Mouse (Mus musculus) kidney, adult 2 months (tissue): ENCODE results near the gene C1qtnf7. TPM values are rescaled to one million over a fixed set of nuclear protein-coding genes. Genes with fewer than 3 reads are reported as not detected.

Experiments
- DNase-seq: peaks from one replicate; pipeline ENCODE4 v3.0.0; 2021
- H3K27ac ChIP-seq: fragments of 200-500 bp; 2 replicates; pipeline ENCODE4 v1.5.1; 2012; ENCODE audit warnings: low read depth, low read length, control low read depth, inconsistent platforms; ENCODE audit not compliant: insufficient read depth
- H3K27me3 ChIP-seq: fragments of 200-500 bp; replicated peaks from 2 replicates; pipeline ENCODE4 v1.6.1; 2012; ENCODE audit warnings: mild to moderate bottlenecking, moderate library complexity, low read length, inconsistent platforms; ENCODE audit not compliant: control insufficient read depth, insufficient read depth
- H3K36me3 ChIP-seq: fragments of 200-500 bp; 2 replicates; pipeline ENCODE4 v1.6.1; 2012; ENCODE audit warnings: mild to moderate bottlenecking, moderate library complexity, low read length, inconsistent platforms; ENCODE audit not compliant: control insufficient read depth, insufficient read depth
- H3K4me1 ChIP-seq: fragments of 200-500 bp; 2 replicates; pipeline ENCODE4 v1.6.1; 2011; ENCODE audit warnings: low read length; ENCODE audit not compliant: control insufficient read depth, insufficient read depth
- H3K4me3 ChIP-seq: fragments of 200-500 bp; 2 replicates; pipeline ENCODE4 v1.5.1; 2011; ENCODE audit warnings: mild to moderate bottlenecking, low read depth, low read length, control low read depth; ENCODE audit not compliant: insufficient read depth
- CTCF ChIP-seq: fragments of 200-500 bp; conservative IDR thresholded peaks from 2 replicates; pipeline ENCODE4 v1.5.1; 2011; ENCODE audit warnings: low read depth, mild to moderate bottlenecking, control low read depth, low read length, moderate library complexity, mixed read lengths; ENCODE audit not compliant: insufficient read depth, insufficient read length
- POLR2A ChIP-seq: fragments of 200-500 bp; IDR thresholded peaks from one replicate; pipeline ENCODE4 v1.6.1; 2011; ENCODE audit warnings: low read depth, low read length, control low read depth
- WGBS: fragments of 180-500 bp; shearing (Covaris S2); methylation state at CpG from one replicate; pipeline ENCODE4 v1.1.7; 2018; 5-methylcytosine and 5-hydroxymethylcytosine counted together
- polyA plus RNA-seq: library from polyadenylated mRNA; depleted of rRNA; stranded (reverse); fragments of >200 nt; gene quantifications from 2 replicates; pipeline ENCODE4 v1.2.3, GENCODE M21; 2012

The C1qtnf7 gene
- polyA plus RNA-seq, 1 experiment: 4.0 TPM

GRCm38 (mm10) chr5:43555406-43555805 lies 40.1 kb downstream of the C1qtnf7 start:
- H3K4me1 ChIP-seq: no peaks in the 10 kb centered on the region; the same call in 1 of the 2 replicates
- no peak overlapping the region for H3K4me3 ChIP-seq
- peak overlapping the region; percentile 68 for H3K27ac ChIP-seq
- no peak for TF ChIP-seq POLR2A
- no peak for TF ChIP-seq CTCF
- no peaks in the 10 kb centered on the region for H3K36me3 ChIP-seq
- DNase-seq: peak; percentile 45
- H3K27me3 ChIP-seq: no peaks in the 10 kb centered on the region
- WGBS: 53% methylated on average over 6 of the region's 6 CpGs

- H3K27me3 ChIP-seq: no peaks in the 10 kb centered on the region
- TF ChIP-seq POLR2A (no peak), CTCF (no peak)
- no peak overlapping the region for H3K27ac ChIP-seq
- 91% methylated on average over 5 of the region's 5 CpGs for WGBS
- no peak for DNase-seq
- H3K36me3 ChIP-seq: no peaks in the 10 kb centered on the region
- H3K4me3 ChIP-seq: no peak overlapping the region
- no peaks in the 10 kb centered on the region; the same call in 1 of the 2 replicates for H3K4me1 ChIP-seq
Observed at GRCm38 (mm10) chr5:43557436-43557835, 42.1 kb downstream of the C1qtnf7 start.

GRCm38 (mm10) chr5:43561639-43562252 lies 46.4 kb downstream of the C1qtnf7 start:
- H3K27ac ChIP-seq: peak overlapping the region; percentile 30; the same call in 1 of the 2 replicates
- H3K27me3 ChIP-seq: no peaks in the 10 kb centered on the region
- 0 out of 2 replicates have a peak, but pooled peaks cover 2% of the 10 kb centered on the region for H3K4me1 ChIP-seq
- no peaks in the 10 kb centered on the region for H3K36me3 ChIP-seq
- no peak for TF ChIP-seq POLR2A
- TF ChIP-seq CTCF: no peak
- peak; percentile 46 for DNase-seq
- no peak overlapping the region for H3K4me3 ChIP-seq
- WGBS: 21% methylated on average over 2 of the region's 2 CpGs

- Histone ChIP-seq H3K4me3 (no peak overlapping the region), H3K4me1 (peaks cover 5% of the 10 kb centered on the region; the same call in 1 of the 2 replicates), H3K27ac (0 out of 2 replicates have a peak overlapping the region, but pooled peaks have one; percentile 55), H3K27me3 (no peaks in the 10 kb centered on the region), H3K36me3 (no peaks in the 10 kb centered on the region)
- TF ChIP-seq POLR2A (no peak), CTCF (no peak)
- 37% methylated on average over 3 of the region's 3 CpGs for WGBS
- DNase-seq: peak; percentile 18
Observed at GRCm38 (mm10) chr5:43569720-43570359, 54.5 kb downstream of the C1qtnf7 start.

- Histone ChIP-seq H3K4me1 (no peaks in the 10 kb centered on the region), H3K27ac (no peak overlapping the region), H3K27me3 (no peaks in the 10 kb centered on the region), H3K36me3 (no peaks in the 10 kb centered on the region), H3K4me3 (no peak overlapping the region)
- DNase-seq: peak; percentile 35
- 46% methylated on average over 2 of the region's 2 CpGs for WGBS
- peak; percentile 56 for TF ChIP-seq CTCF
- TF ChIP-seq POLR2A: no peak
Observed at GRCm38 (mm10) chr5:43582876-43583275, 67.5 kb downstream of the C1qtnf7 start.

- TF ChIP-seq CTCF: no peak
- TF ChIP-seq POLR2A: no peak
- no peak for DNase-seq
- Histone ChIP-seq H3K4me1 (no peaks in the 10 kb centered on the region), H3K27ac (no peak overlapping the region), H3K36me3 (no peaks in the 10 kb centered on the region), H3K4me3 (no peak overlapping the region), H3K27me3 (no peaks in the 10 kb centered on the region)
- 88% methylated on average over 6 of the region's 6 CpGs for WGBS
Observed at GRCm38 (mm10) chr5:43583326-43584120, 68.2 kb downstream of the C1qtnf7 start.

- 21% methylated on average over 1 of the region's 1 CpGs for WGBS
- Histone ChIP-seq H3K27me3 (no peaks in the 10 kb centered on the region), H3K27ac (no peak overlapping the region), H3K36me3 (no peaks in the 10 kb centered on the region), H3K4me3 (no peak overlapping the region), H3K4me1 (no peaks in the 10 kb centered on the region)
- DNase-seq: no peak
- no peak for TF ChIP-seq POLR2A
Observed at GRCm38 (mm10) chr5:43584464-43584863, 69.1 kb downstream of the C1qtnf7 start.
